Mouse (Mus musculus) erythroblast, embryonic 14.5 days (primary cell): ENCODE measurements around the gene Slc16a11.

Source experiments
- GATA1 ChIP-seq: IDR thresholded peaks from 2 replicates; pipeline ENCODE4 v1.6.1; 2012; ENCODE audit warnings: low read length, inconsistent platforms, mixed read lengths
- TAL1 ChIP-seq: IDR thresholded peaks from 3 replicates; pipeline ENCODE4 v1.6.1; 2012; ENCODE audit warnings: low read length, inconsistent platforms, mixed read lengths

DNA sequence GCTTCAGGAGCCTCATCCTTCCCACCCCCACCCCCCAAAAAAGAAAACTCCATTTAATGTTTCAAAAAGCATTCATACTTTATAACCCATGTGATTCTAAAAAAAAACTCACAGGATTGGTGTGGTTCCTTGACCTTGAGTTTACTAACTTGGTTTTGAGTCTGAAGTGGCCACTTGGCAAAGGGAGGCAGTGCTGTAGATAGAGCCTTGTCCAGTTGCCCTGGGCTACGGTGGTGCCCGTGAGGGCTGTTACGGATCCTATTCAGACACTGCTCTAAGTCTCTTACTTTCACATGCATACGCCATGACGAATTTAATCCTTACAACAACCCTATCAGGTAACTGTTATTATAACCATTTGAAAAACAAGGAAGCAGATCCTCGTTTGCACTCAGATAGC, 580 bp upstream of the Slc16a11 start:
- no peak for TF ChIP-seq GATA1
- no peak for TF ChIP-seq TAL1
